Mouse (Mus musculus): Measurements from ENCODE around the gene Ensa. TPM values are rescaled to one million over a fixed set of nuclear protein-coding genes. Genes with fewer than 3 reads are reported as not detected.

The Ensa gene
- polyA plus RNA-seq, 1 experiment from 2014 or later, result 121 TPM

DNA sequence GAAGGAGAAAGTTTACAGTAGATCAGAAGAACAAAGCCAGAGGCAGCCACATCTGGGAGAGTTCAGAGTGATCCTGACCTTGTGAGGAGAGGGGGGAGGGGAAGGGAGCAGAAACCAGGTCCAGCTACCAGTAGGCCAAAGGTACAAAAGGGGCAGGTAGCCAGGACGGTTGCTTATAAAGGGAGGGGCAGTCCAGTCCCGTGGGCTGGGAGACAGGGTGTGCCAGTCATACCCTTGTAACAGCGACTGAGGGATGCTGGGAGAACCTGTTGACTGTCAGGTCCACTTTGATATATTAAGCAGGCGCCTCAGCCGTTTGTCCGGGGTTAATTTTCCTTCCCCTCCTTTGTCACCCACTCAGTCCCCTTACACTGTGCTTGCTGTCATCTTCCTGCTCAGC lies 50.0 kb downstream of the Ensa start:
- Histone ChIP-seq H3K27ac (peak overlapping the region; percentile 98), H3K36me3 (ENCODE audit: inconsistent target) (no peaks in the 10 kb centered on the region), H3K79me2 (ENCODE audit: inconsistent target) (peaks cover 67% of the 10 kb centered on the region), H3K4me3 (ENCODE audit: inconsistent target) (no peak overlapping the region)
- WGBS (ENCODE audit: missing documents), result 9% methylated on average over 6 of the region's 6 CpGs

DNA sequence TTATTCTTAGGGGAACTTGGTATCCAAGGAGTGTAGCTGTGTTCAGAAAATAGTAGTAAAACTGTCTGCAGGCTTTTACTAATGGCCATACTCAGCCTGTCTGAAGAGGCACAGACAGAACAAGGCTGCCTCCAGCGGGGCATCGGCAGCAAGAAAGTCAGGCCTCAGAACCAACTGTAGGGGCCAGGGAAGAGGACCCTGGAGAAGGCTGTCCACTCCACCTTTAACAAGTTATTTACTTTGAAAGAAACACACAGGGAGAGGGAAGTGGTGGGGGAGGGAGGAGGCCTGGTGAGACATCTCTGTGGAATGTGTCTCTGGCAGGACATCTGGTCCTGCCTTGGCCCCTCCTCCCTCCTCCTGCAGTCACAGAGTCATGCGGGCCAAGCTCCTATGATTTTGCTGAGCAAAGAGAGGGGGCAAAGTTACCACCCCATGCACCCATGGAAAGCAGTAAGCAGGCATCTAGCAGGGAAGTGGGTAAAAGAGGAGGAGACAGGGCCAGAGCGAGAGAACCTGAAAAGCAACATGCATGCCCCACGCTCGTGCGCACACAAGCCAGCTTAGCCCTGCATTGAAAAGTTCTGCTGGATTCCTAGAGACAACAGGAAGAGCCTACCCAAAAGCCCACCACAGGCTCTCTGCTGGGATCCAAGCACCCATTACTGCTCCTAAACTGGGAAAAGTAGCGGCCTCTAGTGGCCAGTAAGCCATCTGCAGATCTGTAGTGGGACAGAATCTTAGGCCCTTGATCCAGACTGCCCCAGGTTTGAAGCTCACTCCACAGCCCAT lies 50.7 kb downstream of the Ensa start:
- WGBS (ENCODE audit: missing documents), result 22% methylated on average over 8 of the region's 8 CpGs
- H3K27ac ChIP-seq, result peak overlapping the region; percentile 98
- no peak overlapping the region for H3K4me3 ChIP-seq (ENCODE audit: inconsistent target)
- peaks cover 67% of the 10 kb centered on the region for H3K79me2 ChIP-seq (ENCODE audit: inconsistent target)
- H3K36me3 ChIP-seq (ENCODE audit: inconsistent target), result no peaks in the 10 kb centered on the region

DNA sequence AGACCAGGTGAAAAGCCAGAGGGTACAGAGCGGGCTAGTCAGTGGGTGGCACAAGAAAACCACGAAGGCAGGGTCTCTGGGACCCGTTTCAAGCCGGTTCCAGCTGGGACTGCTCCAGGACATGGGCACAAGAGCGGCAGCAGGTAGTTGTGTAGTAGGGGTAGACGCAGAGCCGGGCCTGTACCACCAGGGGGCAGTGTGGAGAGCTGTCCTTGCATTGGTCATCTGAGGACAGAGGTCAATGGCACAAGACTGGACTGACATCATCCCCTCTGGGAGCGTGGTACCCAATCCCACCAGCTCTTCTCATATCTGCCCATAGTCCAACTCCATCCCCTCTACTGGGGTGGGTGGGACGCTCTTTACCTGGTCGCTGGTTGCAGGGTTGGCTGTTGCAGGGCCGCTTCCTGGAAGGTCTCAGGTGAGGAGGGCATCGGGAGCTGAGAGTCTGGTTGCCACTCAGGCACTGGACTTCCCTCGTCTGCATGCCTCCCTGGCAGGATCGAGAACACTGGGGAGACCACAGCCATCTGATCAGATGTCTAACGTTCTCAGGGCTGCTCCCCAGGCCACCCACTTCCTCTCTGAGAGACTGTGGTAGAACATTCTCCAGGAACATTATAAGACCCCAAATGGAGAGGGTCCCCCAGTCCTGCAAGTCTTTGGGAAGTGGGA lies 52.1 kb downstream of the Ensa start:
- Histone ChIP-seq H3K27ac (peak overlapping the region; percentile 98), H3K36me3 (ENCODE audit: inconsistent target) (no peaks in the 10 kb centered on the region), H3K79me2 (ENCODE audit: inconsistent target) (peaks cover 53% of the 10 kb centered on the region), H3K4me3 (ENCODE audit: inconsistent target) (no peak overlapping the region)
- 54% methylated on average over 15 of the region's 15 CpGs for WGBS (ENCODE audit: missing documents)

DNA sequence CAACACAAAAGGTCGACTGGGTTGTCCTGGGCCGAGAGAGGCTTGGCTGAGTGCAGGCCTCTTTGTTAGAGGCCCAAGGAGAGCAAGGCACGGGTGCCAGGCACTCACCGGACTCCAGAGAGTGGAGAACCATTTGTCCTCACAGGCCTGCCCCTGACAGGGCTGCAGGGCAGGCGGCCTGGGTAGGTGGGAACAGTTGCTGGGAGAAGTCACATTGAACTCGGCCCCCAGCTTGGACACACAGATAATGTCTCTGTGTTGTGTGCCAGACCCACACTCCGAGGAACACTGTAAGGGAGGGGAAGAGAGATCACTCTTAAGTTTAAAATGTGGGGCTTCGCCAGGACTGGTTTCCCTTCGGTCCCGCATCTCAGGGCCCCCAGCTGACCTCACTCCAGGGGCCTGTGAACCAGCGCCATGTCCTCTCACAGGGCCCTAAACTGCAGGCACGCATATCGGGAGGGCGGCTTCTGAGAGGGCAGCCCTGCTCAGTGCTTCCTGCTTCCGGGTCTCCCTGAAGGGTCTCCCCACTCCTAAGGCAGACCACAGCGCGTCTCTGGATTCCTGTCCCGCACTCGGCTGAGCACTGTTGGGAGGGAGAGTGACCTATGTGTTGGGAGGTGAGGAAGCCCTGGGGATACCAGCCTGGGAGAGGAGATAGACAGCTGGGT lies 52.8 kb downstream of the Ensa start:
- Histone ChIP-seq H3K4me3 (ENCODE audit: inconsistent target) (no peak overlapping the region), H3K36me3 (ENCODE audit: inconsistent target) (no peaks in the 10 kb centered on the region), H3K27ac (0 out of 2 replicates have a peak overlapping the region, but pooled peaks have one; percentile 98), H3K79me2 (ENCODE audit: inconsistent target) (peaks cover 47% of the 10 kb centered on the region)
- WGBS (ENCODE audit: missing documents), result 92% methylated on average over 18 of the region's 19 CpGs

DNA sequence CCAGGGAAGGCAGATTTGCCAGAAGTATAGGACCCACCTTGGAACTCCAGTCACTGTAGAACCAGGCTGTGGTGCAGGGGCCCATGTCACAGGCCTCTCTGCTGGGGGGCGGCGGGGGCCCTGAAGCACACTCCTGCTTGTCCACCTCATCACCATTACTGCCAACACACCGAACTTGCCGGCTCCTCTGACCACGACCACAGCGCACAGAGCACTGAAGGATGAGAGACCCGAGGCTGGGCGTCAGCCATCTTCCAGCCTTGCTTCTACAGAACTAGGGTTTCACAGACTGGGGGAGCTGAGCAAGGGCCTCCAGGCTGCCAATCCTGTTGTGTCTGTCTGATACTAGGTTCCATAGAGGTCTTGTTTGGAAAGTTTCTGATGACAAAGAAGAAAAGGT lies 54.8 kb downstream of the Ensa start:
- no peak overlapping the region for H3K4me3 ChIP-seq (ENCODE audit: inconsistent target)
- peaks cover 41% of the 10 kb centered on the region for H3K79me2 ChIP-seq (ENCODE audit: inconsistent target)
- H3K36me3 ChIP-seq (ENCODE audit: inconsistent target), result no peaks in the 10 kb centered on the region
- no peak overlapping the region for H3K27ac ChIP-seq
- WGBS (ENCODE audit: missing documents), result 83% methylated on average over 8 of the region's 8 CpGs

DNA sequence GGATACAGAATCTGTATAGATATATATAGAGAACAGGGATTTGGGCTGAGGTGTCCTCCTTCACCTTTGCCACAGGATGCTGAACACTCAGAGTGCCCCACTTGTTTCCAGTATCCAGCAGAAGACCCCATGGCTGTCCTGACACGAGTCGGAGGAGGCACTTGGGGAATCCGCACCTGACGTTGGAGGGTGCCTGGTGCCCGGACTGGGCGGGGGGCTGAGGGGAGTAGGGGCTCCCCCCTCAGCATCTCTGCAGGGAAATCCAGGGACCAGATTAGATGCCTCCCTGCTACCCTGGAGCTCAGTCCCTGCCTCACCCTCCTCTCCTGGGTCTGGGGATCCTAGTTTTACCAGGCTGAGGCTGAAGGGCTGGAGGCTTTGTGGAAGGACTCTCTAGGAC lies 55.9 kb downstream of the Ensa start:
- H3K79me2 ChIP-seq (ENCODE audit: inconsistent target), result peaks cover 41% of the 10 kb centered on the region
- H3K36me3 ChIP-seq (ENCODE audit: inconsistent target), result no peaks in the 10 kb centered on the region
- 84% methylated on average over 6 of the region's 6 CpGs for WGBS (ENCODE audit: missing documents)
- H3K4me3 ChIP-seq (ENCODE audit: inconsistent target), result no peak overlapping the region
- no peak overlapping the region for H3K27ac ChIP-seq

DNA sequence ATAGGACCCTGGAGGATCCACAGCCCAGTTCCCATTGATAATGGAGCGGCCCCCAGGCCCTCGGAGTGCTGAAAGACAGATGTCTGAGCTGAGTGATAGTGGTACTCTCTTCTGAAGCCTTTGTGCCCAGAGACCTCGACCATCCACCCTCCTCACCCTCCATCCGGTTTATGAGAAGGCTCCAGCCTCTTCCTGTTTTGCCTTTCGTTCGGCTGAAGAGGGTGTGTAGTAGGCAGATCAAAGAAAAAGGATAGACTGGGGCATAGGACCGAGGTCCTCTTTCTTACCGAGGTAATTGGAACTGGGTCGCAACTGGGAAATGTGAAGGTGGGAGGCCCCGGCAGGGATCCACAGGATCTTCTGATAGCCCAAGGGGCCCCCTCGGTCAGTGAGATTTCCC lies 56.6 kb downstream of the Ensa start:
- no peak overlapping the region for H3K27ac ChIP-seq
- peaks cover 38% of the 10 kb centered on the region for H3K79me2 ChIP-seq (ENCODE audit: inconsistent target)
- 60% methylated on average over 11 of the region's 11 CpGs for WGBS (ENCODE audit: missing documents)
- H3K4me3 ChIP-seq (ENCODE audit: inconsistent target), result no peak overlapping the region
- no peaks in the 10 kb centered on the region for H3K36me3 ChIP-seq (ENCODE audit: inconsistent target)

Other genes starting within 250 kb of the Ensa start
- gene 4930558C23Rik, start 222.2 kb upstream of the Ensa start, polyA plus RNA-seq (2018), result not detected in 3 replicates
- gene Arnt, start 190.6 kb upstream of the Ensa start, polyA plus RNA-seq (2018), result 32.7 to 36.0 TPM (median 33.6 TPM) in 3 replicates
- 4.6 to 5.0 TPM (median 4.8 TPM) in 3 replicates for gene Ctsk, start 125.7 kb upstream of the Ensa start, polyA plus RNA-seq (2018)
- 4,472 to 5,209 TPM (median 4,886 TPM) in 3 replicates for gene Ctss, start 98.2 kb upstream of the Ensa start, polyA plus RNA-seq (2018)
- gene Hormad1, start 65.3 kb upstream of the Ensa start, polyA plus RNA-seq (2018), result 0.09 TPM in 1 of 3 replicates, not detected in the others
- 26.9 to 64.7 TPM (median 54.7 TPM) in 3 replicates for gene Golph3l, start 36.1 kb upstream of the Ensa start, polyA plus RNA-seq (2018)
- 251 to 507 TPM (median 488 TPM) in 3 replicates for gene Mcl1, start 33.8 kb downstream of the Ensa start, polyA plus RNA-seq (2018)
- 0.38 to 3.1 TPM (median 1.9 TPM) in 3 replicates for gene Adamtsl4, start 62.9 kb downstream of the Ensa start, polyA plus RNA-seq (2018)
- gene Ecm1, start 114.6 kb downstream of the Ensa start, polyA plus RNA-seq (2018), result 105 to 185 TPM (median 109 TPM) in 3 replicates
- 16.5 to 26.6 TPM (median 17.3 TPM) in 3 replicates for gene Tars2, start 135.2 kb downstream of the Ensa start, polyA plus RNA-seq (2018)
- gene Rprd2, start 193.9 kb downstream of the Ensa start, polyA plus RNA-seq (2018), result 15.5 to 19.9 TPM (median 19.3 TPM) in 3 replicates
- 17.0 to 29.6 TPM (median 22.6 TPM) in 3 replicates for gene Prpf3, start 230.9 kb downstream of the Ensa start, polyA plus RNA-seq (2018)
- gene Mrps21, start 246.5 kb downstream of the Ensa start, polyA plus RNA-seq (2018), result 241 to 288 TPM (median 280 TPM) in 3 replicates